Mouse (Mus musculus) cortical plate, adult 2 months (tissue): ENCODE results near the gene Retsat. TPM values are rescaled to one million over a fixed set of nuclear protein-coding genes. Genes with fewer than 3 reads are reported as not detected.
A peak's percentile ranks its signal among the peaks of the same experiment; 100 is the strongest.

Experiments
- H3K27ac ChIP-seq: fragments of 200-500 bp; 2 replicates; pipeline ENCODE4 v1.5.1; 2012; ENCODE audit warnings: low read length, control low read depth, inconsistent platforms; ENCODE audit not compliant: insufficient read depth
- H3K4me1 ChIP-seq: fragments of 200-500 bp; 2 replicates; pipeline ENCODE4 v1.6.1; 2011; ENCODE audit warnings: low read length; ENCODE audit not compliant: control insufficient read depth, insufficient read depth
- H3K4me3 ChIP-seq: fragments of 200-500 bp; 2 replicates; pipeline ENCODE4 v1.5.1; 2011; ENCODE audit warnings: mild to moderate bottlenecking, low read length, control low read depth; ENCODE audit not compliant: insufficient read depth
- CTCF ChIP-seq: fragments of 200-500 bp; IDR thresholded peaks from 2 replicates; pipeline ENCODE4 v1.5.1; 2011; ENCODE audit warnings: mild to moderate bottlenecking, control low read depth, low read length; ENCODE audit not compliant: insufficient read depth; ENCODE audit errors: extremely low read depth
- POLR2A ChIP-seq: fragments of 200-500 bp; IDR thresholded peaks from 2 replicates; pipeline ENCODE4 v1.6.1; 2011; ENCODE audit warnings: mild to moderate bottlenecking, low read length, control low read depth; ENCODE audit not compliant: insufficient read depth; ENCODE audit errors: extremely low read depth
- polyA plus RNA-seq: library from polyadenylated mRNA; depleted of rRNA; stranded (reverse); fragments of >200 nt; gene quantifications from 2 replicates; pipeline ENCODE4 v1.2.3, GENCODE M21; 2012

Retsat gene
- polyA plus RNA-seq, 1 experiment: 14.1 TPM

- Histone ChIP-seq H3K4me3 (no peak overlapping the region), H3K27ac (no peak overlapping the region), H3K4me1 (no peaks in the 10 kb centered on the region)
- TF ChIP-seq CTCF (0 out of 2 replicates have a peak, but pooled peaks have one; percentile 18), POLR2A (no peak)
These were observed 38.7 kb downstream of the Retsat start for GRCm38 (mm10) chr6:72636940-72637339.

DNA sequence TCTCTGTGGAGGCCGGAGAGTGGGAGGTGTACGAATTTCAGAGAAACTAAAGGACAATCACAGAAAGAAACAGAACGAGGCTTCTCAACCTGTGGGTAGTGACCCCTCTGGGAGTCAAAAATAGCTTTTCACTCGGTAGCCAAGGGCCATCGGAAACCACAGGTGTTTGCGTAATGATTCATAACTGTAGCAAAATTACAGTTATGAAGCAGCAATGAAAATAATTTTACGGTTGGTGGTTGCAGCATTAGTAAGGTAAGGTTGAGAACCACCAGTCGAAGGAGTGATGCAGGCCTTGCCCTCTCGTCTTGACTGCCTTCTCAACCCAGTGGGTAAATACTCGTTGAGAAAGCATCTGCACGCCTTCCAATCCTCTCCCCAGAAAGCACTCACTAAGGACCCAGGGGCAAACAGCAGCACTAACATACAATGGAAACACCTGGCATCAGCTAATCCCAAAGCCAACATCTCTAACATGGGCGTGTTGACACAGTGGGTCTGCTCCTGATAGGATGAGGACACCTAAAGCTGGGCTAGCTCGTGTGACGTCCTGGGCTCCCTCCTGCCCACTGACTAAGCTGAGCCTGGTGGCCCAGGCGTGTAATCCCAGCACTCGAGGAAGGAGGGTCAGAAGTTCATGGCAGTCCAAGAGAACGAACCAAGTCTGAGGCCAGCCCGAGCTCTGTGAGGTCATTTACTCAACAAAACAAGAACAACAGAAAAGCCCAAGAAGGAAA lies 43.1 kb downstream of the Retsat start:
- H3K27ac ChIP-seq: no peak overlapping the region
- H3K4me3 ChIP-seq: no peak overlapping the region
- no peaks in the 10 kb centered on the region for H3K4me1 ChIP-seq
- TF ChIP-seq POLR2A: no peak
- no peak for TF ChIP-seq CTCF

DNA sequence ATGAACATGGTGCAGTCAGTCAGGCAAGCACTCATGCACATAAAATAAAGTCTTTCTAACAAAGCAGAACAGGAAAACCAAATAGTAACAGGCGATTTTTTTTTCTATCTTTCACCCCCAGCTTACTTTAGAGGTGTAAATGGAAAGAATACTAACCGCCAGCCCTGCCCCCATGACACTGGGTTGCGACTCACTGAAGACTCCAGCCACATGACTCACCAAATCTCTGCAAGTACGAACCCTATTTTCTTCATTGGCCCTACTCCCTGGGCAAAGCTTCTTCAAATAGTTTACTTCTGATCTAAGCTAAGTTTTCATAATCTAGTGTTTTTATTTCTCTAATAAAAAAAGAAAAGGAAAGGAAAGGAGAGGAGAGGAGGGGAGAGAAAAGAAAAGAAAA lies 46.3 kb downstream of the Retsat start:
- no peak overlapping the region for H3K27ac ChIP-seq
- no peak overlapping the region for H3K4me3 ChIP-seq
- TF ChIP-seq POLR2A (no peak), CTCF (no peak)
- no peaks in the 10 kb centered on the region for H3K4me1 ChIP-seq

DNA sequence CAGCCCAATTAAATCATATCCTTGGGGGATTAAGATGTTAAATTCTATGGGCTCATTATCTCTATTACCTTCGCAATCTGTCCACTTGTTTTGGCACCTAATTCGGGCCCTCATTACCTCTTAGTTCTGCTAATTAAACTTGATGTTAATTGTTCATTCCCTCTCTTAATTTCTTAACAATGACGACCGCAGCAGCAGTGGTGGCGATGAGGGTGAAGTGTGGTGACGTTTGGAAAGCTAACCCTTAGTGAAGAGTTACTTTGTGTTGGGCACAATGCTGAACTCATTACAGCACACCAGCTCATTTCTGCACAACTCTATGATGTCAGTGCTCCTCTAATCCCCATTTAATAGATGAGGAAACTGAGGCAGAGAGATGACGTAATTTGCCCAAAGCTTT lies 47.1 kb downstream of the Retsat start:
- peaks cover 2% of the 10 kb centered on the region; the same call in 1 of the 2 replicates for H3K4me1 ChIP-seq
- H3K27ac ChIP-seq: no peak overlapping the region
- TF ChIP-seq POLR2A: no peak
- no peak for TF ChIP-seq CTCF
- no peak overlapping the region for H3K4me3 ChIP-seq

DNA sequence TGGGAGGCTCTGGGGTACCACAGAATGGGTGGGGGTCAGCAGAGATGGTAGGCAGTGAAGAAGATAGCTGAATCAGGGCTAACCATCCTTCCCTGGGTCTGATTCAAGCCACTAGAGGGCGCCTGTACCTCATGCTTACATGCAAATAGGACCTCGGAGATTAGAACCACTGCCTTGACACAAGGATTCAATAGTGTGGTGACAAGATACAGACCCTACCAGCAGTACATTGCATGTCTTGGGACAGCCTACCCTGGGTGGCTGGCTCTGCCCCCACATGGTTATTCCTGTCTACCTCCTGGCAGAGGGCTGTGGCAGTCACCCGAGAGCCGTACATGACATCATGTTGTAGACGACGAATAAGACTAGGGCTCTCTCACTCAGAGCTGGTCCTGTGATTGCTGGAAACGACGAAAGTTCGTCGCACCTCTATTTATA lies 49.1 kb downstream of the Retsat start:
- Histone ChIP-seq H3K4me1 (peaks cover 2% of the 10 kb centered on the region; the same call in 1 of the 2 replicates), H3K4me3 (no peak overlapping the region), H3K27ac (no peak overlapping the region)
- TF ChIP-seq POLR2A (no peak), CTCF (peak; percentile 90)

GRCm38 (mm10) chr6:72648002-72648595 lies 49.8 kb downstream of the Retsat start:
- H3K4me1 ChIP-seq: peaks cover 2% of the 10 kb centered on the region; the same call in 1 of the 2 replicates
- H3K4me3 ChIP-seq: no peak overlapping the region
- no peak overlapping the region for H3K27ac ChIP-seq
- TF ChIP-seq POLR2A (no peak), CTCF (no peak)

- Histone ChIP-seq H3K4me1 (peaks cover 2% of the 10 kb centered on the region; the same call in 1 of the 2 replicates), H3K27ac (no peak overlapping the region), H3K4me3 (no peak overlapping the region)
- TF ChIP-seq CTCF: no peak
- TF ChIP-seq POLR2A: no peak
These were observed 52.1 kb downstream of the Retsat start for GRCm38 (mm10) chr6:72650338-72650851.

- H3K4me3 ChIP-seq: no peak overlapping the region
- no peak overlapping the region for H3K27ac ChIP-seq
- H3K4me1 ChIP-seq: peaks cover 2% of the 10 kb centered on the region; the same call in 1 of the 2 replicates
- TF ChIP-seq POLR2A (no peak), CTCF (no peak)
These were observed 55.1 kb downstream of the Retsat start for GRCm38 (mm10) chr6:72653419-72653818.

- Histone ChIP-seq H3K27ac (no peak overlapping the region), H3K4me1 (peaks cover 2% of the 10 kb centered on the region; the same call in 1 of the 2 replicates), H3K4me3 (no peak overlapping the region)
- no peak for TF ChIP-seq CTCF
- TF ChIP-seq POLR2A: no peak
These were observed 56.1 kb downstream of the Retsat start for GRCm38 (mm10) chr6:72654355-72654754.

GRCm38 (mm10) chr6:72655309-72656052 lies 57.2 kb downstream of the Retsat start:
- H3K4me1 ChIP-seq: no peaks in the 10 kb centered on the region
- H3K4me3 ChIP-seq: 0 out of 2 replicates have a peak overlapping the region, but pooled peaks have one; percentile 1
- TF ChIP-seq CTCF (no peak), POLR2A (no peak)
- H3K27ac ChIP-seq: no peak overlapping the region
